Mouse (Mus musculus): ENCODE results near the gene Adad1. TPM values are rescaled to one million over a fixed set of nuclear protein-coding genes. Genes with fewer than 3 reads are reported as not detected.

Adad1 gene
- not detected for total RNA-seq (2021)
- long read RNA-seq, experiment 1: 0 reads
- long read RNA-seq, experiment 2: 0 reads

DNA sequence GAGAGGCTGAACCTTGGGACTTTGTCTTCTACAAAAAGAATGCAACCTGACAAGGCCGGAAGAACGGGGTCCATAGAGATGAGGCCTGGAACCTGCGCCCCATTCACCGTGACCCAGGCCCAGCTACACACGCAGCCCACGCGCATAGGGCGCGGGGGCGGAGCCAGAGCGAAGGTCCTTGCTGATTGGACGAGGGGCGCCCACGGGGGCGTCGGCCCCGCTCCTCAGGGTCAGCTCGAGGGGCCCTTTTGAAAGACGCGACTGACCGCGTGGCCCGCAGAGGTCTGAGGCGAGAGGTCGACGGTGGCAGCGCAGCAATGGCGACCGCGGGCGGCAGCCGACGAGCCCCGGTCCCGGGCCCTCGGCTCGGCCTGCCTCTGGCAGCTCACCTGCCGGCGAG is at the start of gene Adad1:
Adad1 (plus strand) TSS at position 122 of the 400 bp plus-strand sequence.
- DNase-seq: no peak
- intact Hi-C loops (cut with DNase I): no loop called here

- no peak for DNase-seq
- intact Hi-C loops (cut with DNase I): no loop called here
Measured at GRCm38 (mm10) chr3:37037979-37038378, 25.3 kb upstream of the Adad1 start.

GRCm38 (mm10) chr3:37039811-37040210 is 23.5 kb upstream of the Adad1 start:
- intact Hi-C loops (cut with DNase I): no loop called here
- no peak for DNase-seq

GRCm38 (mm10) chr3:37051491-37051890 is 11.8 kb upstream of the Adad1 start:
- intact Hi-C loops (cut with DNase I): no loop called here

DNA sequence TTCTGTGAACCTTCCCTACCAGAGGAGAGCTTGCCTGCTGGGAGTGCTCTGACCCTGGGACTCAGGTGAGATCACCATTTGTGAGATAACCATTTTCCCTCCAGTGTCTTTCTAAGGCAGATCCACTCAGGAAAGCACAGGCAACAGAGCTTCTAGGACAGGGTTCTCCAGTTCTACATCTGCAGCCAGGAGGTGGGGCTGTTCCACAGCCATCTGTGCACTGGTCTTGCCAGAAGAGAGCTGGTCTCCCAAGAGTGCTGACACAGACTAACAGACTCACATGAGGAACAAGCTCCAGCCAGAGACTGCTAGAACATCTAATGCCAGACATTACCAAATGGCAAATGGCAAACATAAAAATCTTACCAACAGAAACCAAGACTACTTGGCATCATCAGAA is 9.9 kb downstream of the Adad1 start:
- DNase-seq: peak; percentile 35 to 56
- intact Hi-C loops (cut with DNase I): loop anchor here (10.0 kb wide), 1 partner anchor 132 kb away; no protein-coding TSS in a partner anchor

More at GRCm38 (mm10) chr3:37051491-37051890, 11.8 kb upstream of the Adad1 start:
- no peak for DNase-seq

GRCm38 (mm10) chr3:37084860-37085259 is 21.5 kb downstream of the Adad1 start:
- intact Hi-C loops (cut with DNase I): no loop called here
- no peak for DNase-seq

DNA sequence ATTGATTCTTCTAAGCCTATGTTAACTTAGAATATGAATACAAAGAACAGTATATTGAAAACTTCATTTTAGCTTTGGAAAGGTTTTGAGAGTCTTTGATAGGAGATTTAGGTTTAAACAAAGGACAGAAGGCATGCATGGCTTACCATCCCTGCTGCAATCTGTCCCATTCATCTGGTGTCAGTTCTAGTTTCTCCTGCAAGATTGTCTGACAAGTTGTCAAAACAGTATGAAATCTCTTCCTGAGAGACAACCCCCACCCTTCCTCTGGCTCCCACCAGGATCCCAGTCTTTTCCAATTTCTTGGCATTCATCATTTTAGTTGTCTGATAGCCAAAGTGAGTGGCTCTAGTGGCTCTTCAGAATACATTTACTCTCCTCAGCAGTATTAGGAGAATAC is 27.4 kb downstream of the Adad1 start:
- no peak for DNase-seq
- intact Hi-C loops (cut with DNase I): no loop called here

- DNase-seq: no peak
- intact Hi-C loops (cut with DNase I): no loop called here
Measured at GRCm38 (mm10) chr3:37125655-37126054, 62.3 kb downstream of the Adad1 start, which contains the start of gene Il2. Il2 (minus strand) TSS chr3:37125959.

DNA sequence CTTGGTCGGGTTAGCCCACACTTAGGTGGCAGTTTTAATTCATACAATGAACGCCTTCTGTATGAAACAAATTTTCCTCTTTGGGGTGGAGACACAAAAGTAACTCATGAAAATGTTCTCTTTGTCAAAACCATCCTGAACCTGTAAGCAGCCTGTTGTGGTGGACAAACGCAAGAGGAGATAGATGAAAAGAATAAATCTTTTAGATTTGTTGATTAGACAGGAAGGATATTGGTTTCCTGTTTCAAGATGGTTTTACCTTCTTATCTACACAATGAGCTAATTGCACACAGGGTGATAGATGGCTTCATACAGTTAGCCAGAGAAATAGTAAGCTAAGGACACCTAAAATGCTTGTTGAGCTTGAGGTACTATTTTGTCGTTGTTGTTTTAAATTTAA is 62.8 kb downstream of the Adad1 start:
- intact Hi-C loops (cut with DNase I): no loop called here
- no peak for DNase-seq

DNA sequence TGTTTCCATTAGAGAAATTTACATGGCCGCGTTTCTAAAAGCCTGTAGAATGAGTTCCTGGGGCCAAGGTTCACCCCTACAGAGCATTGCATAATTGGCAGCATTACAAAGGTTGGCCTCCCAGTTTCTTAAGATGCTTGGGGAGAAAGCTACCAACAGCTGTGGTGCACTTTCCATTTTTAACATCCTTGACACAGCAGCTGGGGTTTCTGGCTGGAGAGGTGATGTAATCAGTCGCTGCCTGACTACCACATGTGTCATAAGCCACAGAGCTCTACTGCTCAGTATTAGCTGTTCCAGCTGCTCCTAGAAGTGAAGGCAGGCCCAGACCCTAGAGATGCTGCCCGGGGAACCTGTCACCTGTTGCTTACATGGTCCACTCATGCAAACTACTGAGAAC is 64.9 kb downstream of the Adad1 start:
- intact Hi-C loops (cut with DNase I): no loop called here
- peak; percentile 14 to 19 for DNase-seq

- DNase-seq: peak; percentile 27 to 34
- intact Hi-C loops (cut with DNase I): no loop called here
Measured at GRCm38 (mm10) chr3:37129063-37129462, 65.7 kb downstream of the Adad1 start.

- no peak for DNase-seq
- intact Hi-C loops (cut with DNase I): no loop called here
Measured at GRCm38 (mm10) chr3:37137231-37137630, 73.9 kb downstream of the Adad1 start.

- no peak for DNase-seq
- intact Hi-C loops (cut with DNase I): no loop called here
Measured at GRCm38 (mm10) chr3:37139192-37139591, 75.9 kb downstream of the Adad1 start.

DNA sequence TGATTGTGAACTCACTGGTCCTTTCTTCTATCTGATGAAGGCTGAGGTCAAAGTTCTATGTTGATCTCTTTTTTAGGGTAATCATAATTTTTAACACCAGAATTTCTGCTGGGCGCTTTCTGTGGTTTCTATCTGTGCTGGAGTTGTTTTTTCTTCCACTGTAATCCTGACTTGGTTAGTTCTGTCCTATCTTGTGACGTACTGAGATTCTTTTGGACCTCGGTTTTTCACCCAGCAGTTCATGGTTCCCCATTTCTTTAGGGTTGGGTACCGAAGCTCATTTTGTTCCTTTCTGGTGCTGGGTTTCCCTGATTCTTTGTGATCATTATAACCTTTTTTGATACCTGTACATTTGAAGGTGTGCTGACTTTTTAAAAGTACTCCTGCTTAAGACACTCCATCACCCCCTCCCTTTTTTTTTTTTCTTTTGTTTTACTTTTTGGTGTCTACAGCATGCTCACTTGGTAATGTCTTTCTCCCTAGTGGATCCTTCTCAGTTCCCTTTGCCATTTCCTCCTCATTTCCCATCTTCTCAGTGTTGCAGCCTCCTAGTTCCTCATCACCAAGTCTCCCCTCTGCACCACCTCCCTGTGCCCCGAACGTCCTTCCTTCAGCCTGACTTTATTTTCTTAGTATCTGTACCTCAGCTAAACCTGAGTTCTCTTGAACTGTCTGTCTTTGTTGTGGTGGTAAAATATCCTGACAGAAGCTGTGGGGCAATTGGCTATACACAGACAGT is 77.0 kb downstream of the Adad1 start:
- intact Hi-C loops (cut with DNase I): no loop called here
- DNase-seq: no peak

- intact Hi-C loops (cut with DNase I): no loop called here
- no peak for DNase-seq
Measured at GRCm38 (mm10) chr3:37141827-37142226, 78.5 kb downstream of the Adad1 start.

DNA sequence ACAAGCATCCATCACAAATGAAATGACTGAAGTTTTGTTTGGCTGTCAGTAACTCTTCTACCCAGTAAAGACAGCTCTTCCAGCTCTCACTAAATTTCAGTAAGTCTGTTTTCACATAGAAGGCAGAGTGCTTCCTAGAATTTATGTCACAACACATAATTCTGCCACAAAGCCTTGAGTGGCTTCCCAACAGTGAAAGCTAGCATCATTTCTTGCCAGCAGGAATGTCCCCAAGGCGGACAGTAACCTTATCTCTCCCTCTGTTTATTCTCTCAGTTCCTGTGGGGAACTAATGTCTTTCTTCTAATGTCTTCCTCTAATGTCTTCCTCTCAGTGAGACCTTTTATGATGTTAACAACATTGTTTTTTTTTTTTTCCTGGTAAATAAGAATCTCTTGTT is 81.7 kb downstream of the Adad1 start:
- DNase-seq: no peak
- intact Hi-C loops (cut with DNase I): no loop called here

DNA sequence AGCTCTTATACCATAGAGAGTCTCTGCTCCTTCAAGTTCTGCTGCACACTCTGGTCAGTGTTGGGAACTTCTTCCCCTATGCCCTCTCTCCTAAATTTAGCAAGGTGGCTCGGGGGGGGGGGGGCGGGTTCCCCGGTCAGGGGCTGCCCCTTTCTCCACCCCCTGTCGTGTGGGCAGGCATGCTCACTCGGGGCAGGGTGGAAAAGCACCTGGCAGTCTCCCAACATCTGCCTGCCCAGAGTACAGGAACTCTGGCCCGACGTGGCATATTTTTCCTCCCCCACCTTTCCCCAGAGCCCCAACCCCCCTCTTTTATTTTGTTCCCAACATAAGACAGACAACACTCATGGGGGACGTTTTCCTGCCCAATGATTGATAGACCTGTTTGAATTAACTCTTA is 83.1 kb downstream of the Adad1 start:
- DNase-seq: no peak
- intact Hi-C loops (cut with DNase I): no loop called here

- DNase-seq: no peak
- intact Hi-C loops (cut with DNase I): no loop called here
Measured at GRCm38 (mm10) chr3:37146810-37147209, 83.5 kb downstream of the Adad1 start.

DNA sequence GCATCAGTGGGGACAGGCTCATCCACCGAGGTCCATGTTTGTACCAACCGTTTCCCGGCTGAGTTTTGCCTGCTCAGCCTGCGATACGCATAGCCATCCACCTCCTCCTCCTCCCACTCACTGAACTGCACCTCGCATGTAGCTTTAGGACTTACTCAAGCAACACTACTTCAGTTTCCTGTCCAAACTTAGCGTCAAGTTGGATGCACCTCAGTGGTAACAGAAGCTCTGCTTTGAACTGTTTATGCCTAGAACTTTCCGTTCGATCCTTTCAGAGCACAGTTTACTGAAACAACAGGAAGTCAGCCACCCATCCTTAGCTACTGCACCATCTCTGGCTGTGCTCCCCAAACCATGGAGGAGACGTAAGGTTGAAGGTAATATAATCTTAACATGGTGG is 88.9 kb downstream of the Adad1 start:
- no peak for DNase-seq
- intact Hi-C loops (cut with DNase I): no loop called here

GRCm38 (mm10) chr3:37153004-37153403 is 89.7 kb downstream of the Adad1 start:
- intact Hi-C loops (cut with DNase I): no loop called here

DNA sequence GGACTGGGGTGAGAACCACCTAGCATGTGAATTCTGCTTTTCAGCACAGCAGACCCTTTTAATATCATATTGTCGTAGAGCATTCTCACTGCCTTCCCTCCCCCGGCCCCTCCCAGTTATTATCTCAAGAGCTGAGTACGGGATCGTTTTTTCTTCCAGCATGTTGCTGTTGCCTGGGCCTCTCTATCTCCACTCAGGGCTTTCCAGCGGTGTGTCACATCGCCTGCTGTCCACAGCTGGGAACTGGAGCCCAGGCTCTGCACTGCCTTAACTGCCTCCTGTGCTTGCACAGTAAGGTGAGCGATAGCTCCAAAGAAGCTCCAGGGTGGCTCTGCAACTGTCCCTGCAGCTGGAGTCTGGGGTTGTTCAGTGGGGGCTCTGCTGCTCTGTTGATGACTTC is 91.1 kb downstream of the Adad1 start:
- intact Hi-C loops (cut with DNase I): no loop called here
- no peak for DNase-seq

More at GRCm38 (mm10) chr3:37153004-37153403, 89.7 kb downstream of the Adad1 start:
- no peak for DNase-seq

DNA sequence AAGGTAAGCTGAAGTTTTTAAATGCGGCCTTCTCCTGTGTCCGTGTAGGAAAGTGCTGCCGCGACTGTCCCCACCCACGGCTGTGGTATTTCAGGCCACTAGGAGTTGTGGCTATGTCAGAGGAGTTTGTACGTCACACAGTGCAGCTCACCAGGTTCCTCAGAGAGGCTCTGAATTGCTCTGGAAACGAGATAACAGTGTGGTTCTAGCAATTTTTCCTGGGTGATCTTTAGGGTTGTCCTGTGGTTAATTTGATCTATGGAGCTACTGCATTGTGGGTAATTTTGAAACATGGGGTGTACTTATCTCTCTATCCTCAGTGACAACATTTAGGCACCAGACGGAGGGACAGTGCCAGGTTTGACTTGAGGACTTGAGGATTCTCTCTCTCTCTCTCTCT is 93.8 kb downstream of the Adad1 start:
- intact Hi-C loops (cut with DNase I): no loop called here
- no peak for DNase-seq

Measured in gastrocnemius, postnatal 36 days (tissue).